Mouse (Mus musculus): ENCODE results near the gene Fut7.

Fut7 gene

GRCm38 (mm10) chr2:25460551-25461309, 37.7 kb downstream of the Fut7 start, which contains the start of gene Paxx:
TSS of gene Paxx (minus strand) at chr2:25461094.
- peak; percentile 98 for DNase-seq

DNA sequence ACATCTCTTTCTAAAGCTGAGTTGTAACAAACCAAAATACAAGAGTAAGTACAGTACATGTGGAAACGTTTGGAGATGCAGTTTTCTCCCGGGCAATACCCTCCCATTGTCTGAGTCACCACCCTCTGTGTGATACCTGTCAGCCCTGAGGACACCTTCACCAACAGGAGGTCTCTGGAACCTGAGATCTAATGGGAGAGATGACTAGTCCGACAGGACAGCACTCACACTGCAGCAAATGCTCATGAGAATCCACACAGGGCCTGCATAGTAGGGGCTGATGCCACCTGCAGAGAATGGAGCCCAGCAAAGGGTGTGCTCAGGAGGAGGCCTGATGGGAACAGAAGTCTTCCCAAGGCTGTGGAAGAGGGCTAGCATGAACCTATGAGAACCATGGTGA, 38.3 kb downstream of the Fut7 start:
- no peak for DNase-seq

GRCm38 (mm10) chr2:25463630-25464029, 40.6 kb downstream of the Fut7 start:
- no peak for DNase-seq

DNA sequence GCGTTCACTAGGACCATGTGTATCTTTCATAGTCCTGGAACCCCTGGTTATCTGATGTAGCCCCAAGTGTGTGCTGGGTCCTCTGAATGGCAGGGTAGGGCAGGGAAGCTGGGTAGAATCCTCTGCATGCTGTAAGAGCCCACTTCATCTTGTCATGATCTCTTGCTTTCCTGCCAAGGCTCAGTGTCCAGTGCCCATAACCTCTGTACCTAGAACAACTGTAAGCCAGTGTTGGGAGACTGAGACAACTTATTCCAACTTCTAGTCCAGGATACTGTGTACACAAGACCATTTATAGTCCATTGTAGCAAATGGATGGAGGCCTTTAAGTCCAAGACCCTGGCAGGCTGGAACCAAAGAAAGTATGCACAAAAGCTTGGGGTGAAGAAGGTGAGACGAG, 42.2 kb downstream of the Fut7 start:
- no peak for DNase-seq

GRCm38 (mm10) chr2:25465816-25466635, 43.0 kb downstream of the Fut7 start:
- DNase-seq, result no peak

DNA sequence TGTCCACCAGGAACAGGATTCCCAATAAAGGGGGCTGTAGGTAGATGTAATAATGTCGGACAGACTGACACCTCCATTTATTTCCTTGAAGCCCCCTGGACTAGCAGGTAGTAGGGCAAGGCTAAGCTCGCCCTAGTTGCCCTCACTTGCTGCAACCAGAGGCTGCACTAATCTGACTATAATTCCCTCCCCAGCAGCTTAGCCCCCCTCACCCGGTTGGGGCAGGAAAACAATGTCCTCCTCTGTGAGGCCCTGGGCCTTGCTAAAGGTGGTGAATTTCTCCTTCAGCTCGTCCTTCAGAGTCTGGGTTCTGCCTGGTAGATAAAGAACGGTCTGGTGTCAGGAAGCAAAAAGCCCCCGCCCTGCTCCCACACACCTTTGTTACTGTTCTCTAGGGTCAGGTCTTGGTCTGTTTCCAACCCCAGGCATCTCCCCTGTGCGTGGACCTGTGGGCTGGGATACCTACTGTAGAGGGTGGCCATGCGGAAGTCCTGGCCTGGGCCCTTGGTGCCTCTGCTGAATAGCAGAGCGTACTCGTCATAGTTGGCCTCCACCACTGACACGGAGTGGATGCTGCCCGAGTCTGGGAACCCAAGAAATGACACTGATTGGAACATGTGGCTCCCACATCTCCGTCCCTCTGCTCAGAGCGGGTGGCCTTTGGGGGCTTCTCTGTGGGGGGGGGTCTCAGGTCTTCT, 44.7 kb downstream of the Fut7 start:
- DNase-seq, result no peak

GRCm38 (mm10) chr2:25468962-25469915, 46.2 kb downstream of the Fut7 start:
- DNase-seq, result peak; percentile 50

DNA sequence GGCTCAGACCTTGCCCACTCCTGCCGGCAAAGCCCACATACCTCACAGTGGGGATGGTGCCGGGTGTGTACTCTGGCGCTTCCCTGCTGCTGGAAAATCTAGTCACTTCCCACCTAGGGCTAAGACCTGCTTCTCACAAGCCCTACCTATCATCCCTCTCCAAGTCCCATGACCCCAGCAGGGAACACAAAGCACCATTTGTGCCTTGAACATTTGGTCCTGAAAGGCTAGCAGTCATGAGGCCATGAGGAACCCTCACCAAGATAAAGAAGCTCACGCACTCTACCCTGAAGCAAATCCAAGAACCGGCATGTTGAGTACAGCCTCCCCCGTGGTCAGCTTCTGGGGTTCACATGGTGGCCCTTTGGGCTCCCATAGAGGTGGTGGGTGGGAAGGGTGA, 46.9 kb downstream of the Fut7 start, which contains the start of gene Ptgds:
Ptgds (minus strand) TSS at position 78 of the 400 bp plus-strand sequence.
- no peak for DNase-seq

DNA sequence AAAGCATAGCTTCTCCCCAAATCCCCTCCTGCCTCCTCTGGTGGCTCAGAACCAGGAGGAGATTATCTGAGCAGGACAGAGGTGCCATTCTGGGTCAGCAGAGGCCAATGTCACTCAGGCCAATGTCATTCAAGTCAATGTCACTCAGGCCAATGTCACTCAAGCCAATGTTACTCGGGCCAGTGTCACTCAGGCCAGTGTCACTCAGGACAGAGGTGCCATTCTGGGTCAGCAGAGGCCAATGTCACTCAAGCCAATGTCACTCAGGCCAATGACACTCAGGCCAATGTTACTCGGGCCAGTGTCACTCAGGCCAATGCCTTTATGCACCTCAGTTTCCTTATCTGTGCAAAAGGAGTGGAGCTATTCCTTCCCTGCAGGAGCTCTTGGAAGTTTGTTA, 49.5 kb downstream of the Fut7 start:
- DNase-seq, result no peak
